ENCODE assay signal across 8 mouse cellular contexts in genomic region chr6:148896507-148896851, GRCm38 (mm10). TPM values are rescaled to one million over a fixed set of nuclear protein-coding genes. Genes with fewer than 3 reads are reported as not detected.
A peak's percentile ranks its signal among the peaks of the same experiment; 100 is the strongest.
DNase-seq lines count a peak whose midpoint lies in the region; ATAC-seq lines count a peak whose summit lies in the region.

No protein-coding gene starts in this region.

- no peaks in the 10 kb centered on the region for H3K36me3 ChIP-seq in kidney, embryonic 16.5 days (ENCODE audit: insufficient read depth, low read length)
- no peaks in the 10 kb centered on the region for H3K36me3 ChIP-seq in hindbrain, embryonic 15.5 days
- H3K36me3 ChIP-seq in midbrain, embryonic 15.5 days (replicated peaks): no peaks in the 10 kb centered on the region

- peak; percentile 27; the same call in 1 of the 2 replicates for ATAC-seq in kidney, embryonic 16.5 days (ENCODE audit: low FRiP score, low TSS enrichment)
- peak; percentile 19 for ATAC-seq in common myeloid progenitor, adult 5-6 weeks (replicated peaks; ENCODE audit: low read depth, poor library complexity, severe bottlenecking)
- ATAC-seq in hindbrain, embryonic 15.5 days (ENCODE audit: low FRiP score, low read depth): peak; percentile 39; the same call in 1 of the 2 replicates
- peak; percentile 61 for ATAC-seq in midbrain, embryonic 15.5 days (replicated peaks)

- peak overlapping the region; percentile 82 for H3K4me2 ChIP-seq in kidney, embryonic 16.5 days (replicated peaks; ENCODE audit: low read depth, low read length)
- peak overlapping the region; percentile 69 for H3K4me2 ChIP-seq in hindbrain, embryonic 15.5 days
- peak overlapping the region; percentile 82 for H3K4me2 ChIP-seq in midbrain, embryonic 15.5 days

- WGBS in kidney, embryonic 16.5 days: 53% methylated on average over 6 of the region's 6 CpGs
- whole genome bisulfite sequencing in hindbrain, embryonic 15.5 days: 59% methylated on average over 6 of the region's 6 CpGs
- WGBS in midbrain, embryonic 15.5 days: 52% methylated on average over 6 of the region's 6 CpGs

- no peaks in the 10 kb centered on the region for H3K27me3 ChIP-seq in kidney, embryonic 16.5 days (ENCODE audit: insufficient read depth, low read length)
- H3K27me3 ChIP-seq in hindbrain, embryonic 15.5 days: no peaks in the 10 kb centered on the region
- H3K27me3 ChIP-seq in midbrain, embryonic 15.5 days (replicated peaks): no peaks in the 10 kb centered on the region

- H3K9me3 ChIP-seq in kidney, embryonic 16.5 days (ENCODE audit: low read length): no peaks in the 10 kb centered on the region
- H3K9me3 ChIP-seq in hindbrain, embryonic 15.5 days: no peaks in the 10 kb centered on the region
- H3K9me3 ChIP-seq in midbrain, embryonic 15.5 days: no peaks in the 10 kb centered on the region

- peaks cover 8% of the 10 kb centered on the region; the same call in 1 of the 2 replicates for H3K4me1 ChIP-seq in kidney, embryonic 16.5 days (ENCODE audit: insufficient read depth, low read length)
- H3K4me1 ChIP-seq in hindbrain, embryonic 15.5 days (replicated peaks): peaks cover 13% of the 10 kb centered on the region
- H3K4me1 ChIP-seq in midbrain, embryonic 15.5 days: peaks cover 10% of the 10 kb centered on the region

- H3K27ac ChIP-seq in kidney, embryonic 16.5 days (ENCODE audit: low read length): peak overlapping the region; percentile 83
- peak overlapping the region; percentile 92 for H3K27ac ChIP-seq in hindbrain, embryonic 15.5 days (replicated peaks)
- H3K27ac ChIP-seq in midbrain, embryonic 15.5 days: peak overlapping the region; percentile 92

- DNase-seq in kidney, postnatal 36 days: no peak
- no peak for DNase-seq in spleen, postnatal 14 days (ENCODE audit: low spot score in 2 of 2)
- no peak for DNase-seq in cerebellum, adult 11 months
- no peak for DNase-seq in gastrocnemius, postnatal 10 days

- peak overlapping the region; percentile 75 for H3K9ac ChIP-seq in kidney, embryonic 16.5 days (replicated peaks; ENCODE audit: low read length)
- H3K9ac ChIP-seq in hindbrain, embryonic 15.5 days: peak overlapping the region; percentile 66
- H3K9ac ChIP-seq in midbrain, embryonic 15.5 days: peak overlapping the region; percentile 74

- peak overlapping the region; percentile 65 for H3K4me3 ChIP-seq in kidney, embryonic 16.5 days (ENCODE audit: low read length)
- H3K4me3 ChIP-seq in hindbrain, embryonic 15.5 days: peak overlapping the region; percentile 72
- H3K4me3 ChIP-seq in midbrain, embryonic 15.5 days: peak overlapping the region; percentile 74

RNA-seq across cellular contexts. Expression of gene Caprin2, which starts 0.4 kb away (rescaled TPM):
- 18.0 and 19.0 TPM in 2 replicates for polyA plus RNA-seq in kidney, embryonic 16.5 days (2015; fragmentation: Nextera tagmentation; extraction: Ambion mirVana)
- 11.0 and 17.0 TPM in 2 replicates for total RNA-seq in common myeloid progenitor, adult 5-6 weeks (2017)
- 10.3 and 10.5 TPM in 2 replicates for polyA plus RNA-seq in hindbrain, embryonic 15.5 days (2015; fragmentation: Nextera tagmentation; extraction: Ambion mirVana)
- polyA plus RNA-seq in midbrain, embryonic 15.5 days (2015; fragmentation: Nextera tagmentation; extraction: Ambion mirVana): 11.0 and 14.2 TPM in 2 replicates
- 10 to 100 TPM; 14.3 to 17.3 TPM for total RNA-seq in gastrocnemius, postnatal 10 days (2021)

RNA-seq across cellular contexts. Expression of gene Sinhcaf, which starts 49.8 kb away (rescaled TPM):
- 142 and 145 TPM in 2 replicates for polyA plus RNA-seq in kidney, embryonic 16.5 days (2015; fragmentation: Nextera tagmentation; extraction: Ambion mirVana)
- 115 and 126 TPM in 2 replicates for total RNA-seq in common myeloid progenitor, adult 5-6 weeks (2017)
- polyA plus RNA-seq in hindbrain, embryonic 15.5 days (2015; fragmentation: Nextera tagmentation; extraction: Ambion mirVana): 44.4 and 51.8 TPM in 2 replicates
- polyA plus RNA-seq in midbrain, embryonic 15.5 days (2015; fragmentation: Nextera tagmentation; extraction: Ambion mirVana): 52.1 and 57.9 TPM in 2 replicates
- total RNA-seq in gastrocnemius, postnatal 10 days (2021): 1 to 10 TPM; 4.0 to 6.4 TPM
